Mouse (Mus musculus) CH12.LX (cell line): ENCODE measurements around the gene Cd69.

ENCODE experiments used
- CTCF ChIP-seq, 2 experiments: IDR thresholded peaks in 1 of 2; conservative IDR thresholded peaks in 1 of 2; 2 replicates each; pipeline ENCODE4 v1.5.1; 2011 to 2012; ENCODE audit warnings: low read depth in 2 of 2, low read length in 2 of 2, improper control_type of control experiment in 1 of 2, inconsistent platforms in 1 of 2, mild to moderate bottlenecking in 1 of 2, moderate library complexity in 1 of 2
- E2F4 ChIP-seq: IDR thresholded peaks from 2 replicates; pipeline ENCODE4 v1.6.1; 2011; ENCODE audit warnings: low read depth, low read length, improper control_type of control experiment; ENCODE audit not compliant: insufficient replicate concordance
- EP300 ChIP-seq: IDR thresholded peaks from 2 replicates; pipeline ENCODE4 v1.6.1; 2011; ENCODE audit warnings: low read length, improper control_type of control experiment
- ETS1 ChIP-seq: conservative IDR thresholded peaks from 2 replicates; pipeline ENCODE4 v1.6.1; 2012; ENCODE audit warnings: low read depth, mild to moderate bottlenecking, inconsistent platforms, low read length, improper control_type of control experiment, moderate library complexity
- MAX ChIP-seq: IDR thresholded peaks from 2 replicates; pipeline ENCODE4 v1.6.1; 2011; ENCODE audit warnings: low read length, improper control_type of control experiment
- MAZ ChIP-seq: IDR thresholded peaks from 2 replicates; pipeline ENCODE4 v1.6.1; 2012; ENCODE audit warnings: low read depth, mild to moderate bottlenecking, inconsistent platforms, low read length, improper control_type of control experiment, moderate library complexity
- POLR2A ChIP-seq: IDR thresholded peaks from 2 replicates; pipeline ENCODE4 v1.6.1; 2011; ENCODE audit warnings: low read depth, mild to moderate bottlenecking, improper control_type of control experiment, low read length
- TCF12 ChIP-seq: IDR thresholded peaks from 2 replicates; pipeline ENCODE4 v1.6.1; 2014; ENCODE audit warnings: low read depth, mild to moderate bottlenecking, inconsistent platforms, low read length, improper control_type of control experiment
- UBTF ChIP-seq: IDR thresholded peaks from 2 replicates; pipeline ENCODE4 v1.6.1; 2012; ENCODE audit warnings: low read depth, mild to moderate bottlenecking, inconsistent platforms, low read length, improper control_type of control experiment, moderate library complexity

DNA sequence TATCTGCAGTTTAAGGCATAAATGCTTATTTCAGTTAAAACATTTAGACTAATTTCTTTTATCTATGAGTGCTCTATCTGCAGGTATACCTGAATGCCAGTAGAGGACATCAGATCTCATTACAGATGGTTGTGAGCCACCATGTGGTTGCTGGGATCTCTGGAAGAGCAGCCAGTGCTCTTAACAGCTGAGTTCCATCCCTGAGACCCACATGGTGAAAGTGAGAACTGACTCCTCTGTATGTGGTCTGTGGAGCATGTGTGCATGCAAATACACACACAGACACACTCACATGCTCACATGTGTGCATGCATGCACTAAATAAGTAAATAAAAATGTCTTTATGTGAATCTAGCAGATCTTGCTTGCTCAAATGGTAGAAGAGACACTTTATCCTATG, 29.4 kb downstream of the Cd69 start:
- TF ChIP-seq POLR2A: no peak
- TF ChIP-seq E2F4: no peak
- peak in 1 of 2 experiments; percentile 64; a peak in 2 of 4 replicates for TF ChIP-seq CTCF (conservative IDR thresholded peaks at IDR 0.05 in 1 of 2, IDR thresholded peaks at IDR 0.05 in 1 of 2; ENCODE audit: low read depth in 2 of 2, low read length in 2 of 2)
- TF ChIP-seq MAX: peak; percentile 72
- TF ChIP-seq TCF12: no peak
- no peak for TF ChIP-seq MAZ
- no peak for TF ChIP-seq UBTF
- TF ChIP-seq ETS1: peak; percentile 69
- peak; percentile 32; the same call in 1 of the 2 replicates for TF ChIP-seq EP300
